Mouse (Mus musculus): ENCODE measurements around the gene Tgfbrap1.
"Not testable (repeated sequence)": the region's sequence is repeated elsewhere in the genome, so short reads cannot be mapped to it uniquely, and the experiment has no call there.

Gene Tgfbrap1

DNA sequence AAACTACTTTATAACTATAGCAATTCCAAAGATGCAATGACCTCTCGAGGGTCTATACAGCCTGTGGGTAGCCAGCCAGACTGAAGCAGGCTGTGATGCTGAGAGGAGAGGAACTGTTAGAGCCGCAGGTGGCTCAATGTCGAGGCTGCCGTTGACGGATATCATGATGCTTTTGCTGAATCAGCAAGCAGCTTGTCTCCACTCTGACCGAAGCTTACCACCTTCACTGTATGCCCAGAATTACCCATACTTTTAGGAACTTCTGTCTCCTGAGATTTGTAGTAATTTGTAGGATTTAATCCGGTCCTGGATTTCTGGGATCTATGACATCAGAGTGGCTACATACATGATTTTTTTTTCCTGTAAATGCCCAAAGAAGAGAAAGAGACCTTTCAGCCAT, 62.4 kb downstream of the Tgfbrap1 start:
- no peak for DNase-seq (ENCODE audit: low read depth, low spot score)

DNA sequence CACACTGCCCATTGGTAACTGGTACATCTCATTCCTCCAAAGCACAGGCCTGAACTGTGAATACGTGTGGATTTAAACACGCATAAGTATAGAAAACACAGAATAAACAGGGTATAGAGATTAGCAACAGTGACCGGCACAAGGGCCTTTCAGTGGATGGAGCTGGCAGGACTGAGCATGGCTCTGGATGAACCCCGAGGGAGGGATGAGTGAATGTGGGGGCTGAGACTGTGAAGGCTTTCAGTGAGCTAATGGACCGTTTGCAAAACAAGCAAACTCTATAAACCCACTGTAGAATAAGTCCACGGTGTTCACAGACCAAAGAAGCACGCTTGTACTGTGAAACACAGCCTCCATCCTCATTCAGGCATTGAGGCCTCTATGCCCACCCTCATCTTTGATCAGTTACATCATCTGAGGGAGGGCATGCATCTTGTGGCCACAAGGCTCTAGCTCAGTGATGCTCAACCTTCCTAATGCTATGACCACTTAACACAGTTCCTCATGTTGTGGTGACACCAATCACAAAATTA, 83.2 kb downstream of the Tgfbrap1 start:
- not testable (repeated sequence) for DNase-seq (ENCODE audit: low read depth, low spot score)

DNA sequence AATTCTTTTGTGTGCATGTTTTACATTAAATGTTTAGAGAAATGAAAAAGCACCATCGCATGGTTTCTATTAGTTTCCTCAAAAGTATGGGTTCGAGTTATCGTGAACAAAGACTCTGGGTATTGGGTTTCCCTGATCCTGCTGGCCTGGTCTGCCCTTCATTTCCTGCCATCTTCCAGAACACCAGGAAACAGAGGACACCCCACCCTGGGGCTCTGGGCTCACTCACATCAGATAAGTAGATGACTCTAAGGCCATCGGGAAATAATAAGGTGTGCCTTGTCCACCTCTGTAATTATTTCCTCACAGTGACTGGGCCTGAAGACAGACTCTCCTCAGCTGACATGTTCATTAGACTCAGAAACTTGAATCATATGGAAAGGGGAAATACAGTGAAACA, 88.0 kb downstream of the Tgfbrap1 start:
- DNase-seq (ENCODE audit: low read depth, low spot score) = no peak

DNA sequence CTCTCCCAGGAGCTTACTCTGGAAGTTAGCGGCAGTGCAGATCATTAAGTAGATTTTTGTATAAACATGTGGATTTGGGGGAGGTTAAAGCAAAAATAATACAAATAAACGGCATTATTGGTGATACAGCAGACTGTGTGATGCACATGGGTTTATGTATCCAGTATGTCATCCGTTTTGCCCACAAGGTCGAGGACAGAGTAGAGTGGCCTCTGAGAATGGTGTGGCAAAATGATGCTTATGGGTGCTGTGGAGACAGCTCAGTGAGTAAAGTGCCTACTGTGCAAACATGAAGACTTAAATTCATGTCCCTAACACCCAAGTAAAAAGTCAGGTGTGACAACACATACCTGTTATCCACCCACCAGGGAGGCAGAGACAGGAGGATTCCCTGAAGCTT, 91.9 kb downstream of the Tgfbrap1 start:
- DNase-seq (ENCODE audit: low read depth, low spot score) = no peak

DNA sequence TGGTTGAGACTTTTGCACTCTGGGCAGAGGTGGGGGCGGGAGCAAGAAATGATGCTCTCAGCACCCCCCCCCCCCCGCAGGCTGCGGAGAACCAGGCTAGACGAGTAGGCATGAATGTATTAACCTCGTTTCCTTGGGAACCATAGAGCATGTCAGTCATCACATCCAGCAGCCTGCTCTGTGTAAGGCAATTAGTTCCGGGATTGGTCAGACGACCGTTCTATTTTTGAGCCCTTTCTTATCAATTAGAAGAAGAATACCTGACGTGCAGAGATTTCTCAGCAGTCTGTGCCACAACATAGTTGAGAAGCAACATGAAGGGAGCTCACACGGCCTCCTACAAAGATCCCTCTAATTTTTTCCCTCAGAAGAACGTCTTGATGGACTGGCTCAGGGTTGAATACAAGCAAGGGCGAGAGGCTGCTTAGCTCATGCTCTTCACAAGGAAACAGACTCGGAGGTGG, 92.4 kb downstream of the Tgfbrap1 start:
- no peak for DNase-seq (ENCODE audit: low read depth, low spot score)

Data from 3T3-L1 (cell line).